Mouse (Mus musculus): Measurements from ENCODE around the gene Gm21679.
"Not testable (repeated sequence)": the region's sequence is repeated elsewhere in the genome, so short reads cannot be mapped to it uniquely, and the experiment has no call there.

Gm21679 gene

GRCm38 (mm10) chrY:29683270-29683669 is at the start of gene Gm21679:
TSS of gene Gm21679 (minus strand) at chrY:29683370.
- not testable (repeated sequence) for DNase-seq
